Mouse (Mus musculus) liver, embryonic 16.5 days (tissue): ENCODE data around the gene Alms1. TPM values are rescaled to one million over a fixed set of nuclear protein-coding genes. Genes with fewer than 3 reads are reported as not detected.
A peak's percentile ranks its signal among the peaks of the same experiment; 100 is the strongest.

Source experiments
- ATAC-seq: fragments of 200-750 bp; cut with Nextera tagmentation; 2 replicates; pipeline ENCODE4 v1.8.0; 2017; ENCODE audit warnings: low read depth, mild to moderate bottlenecking, moderate number of reproducible peaks, moderate library complexity
- H3K27ac ChIP-seq: fragments of 300-500 bp; sonication (generic); 2 replicates; pipeline ENCODE4 v1.5.1; 2014; ENCODE audit warnings: mild to moderate bottlenecking, low read length
- H3K27me3 ChIP-seq: fragments of 300-500 bp; sonication (generic); 2 replicates; pipeline ENCODE4 v1.6.1; 2014; ENCODE audit warnings: low read depth, low read length, mixed read lengths; ENCODE audit not compliant: control insufficient read depth, insufficient read depth
- H3K36me3 ChIP-seq: fragments of 300-500 bp; sonication (generic); 2 replicates; pipeline ENCODE4 v1.6.1; 2014; ENCODE audit warnings: mild to moderate bottlenecking; ENCODE audit not compliant: control insufficient read depth, insufficient read depth
- H3K4me1 ChIP-seq: fragments of 300-500 bp; sonication (generic); 2 replicates; pipeline ENCODE4 v1.6.1; 2014; ENCODE audit warnings: low read depth, low read length, mixed read lengths; ENCODE audit not compliant: control insufficient read depth
- H3K4me2 ChIP-seq: fragments of 300-500 bp; sonication (generic); 2 replicates; pipeline ENCODE4 v1.6.1; 2014; ENCODE audit warnings: low read depth, low read length, mixed read lengths
- H3K4me3 ChIP-seq: fragments of 300-500 bp; sonication (generic); 2 replicates; pipeline ENCODE4 v1.5.1; 2014; ENCODE audit warnings: low read depth, mild to moderate bottlenecking, low read length
- H3K9ac ChIP-seq: fragments of 300-500 bp; sonication (generic); 2 replicates; pipeline ENCODE4 v1.6.1; 2014; ENCODE audit warnings: low read depth, low read length
- H3K9me3 ChIP-seq: fragments of 300-500 bp; sonication (generic); replicated peaks from 2 replicates; pipeline ENCODE4 v1.6.1; 2016; ENCODE audit warnings: low read length; ENCODE audit not compliant: control insufficient read depth
- WGBS: fragments of 180-500 bp; shearing (Covaris S2); extraction: QIAGEN DNeasy Blood & Tissue Kit; methylation state at CpG from one replicate; pipeline ENCODE4 v1.1.7; 2014; ENCODE audit not compliant: insufficient replicate concordance; 5-methylcytosine and 5-hydroxymethylcytosine counted together
- polyA plus RNA-seq: library from polyadenylated mRNA; unstranded; fragments of >200 nt; fragmentation: Nextera tagmentation; extraction: Ambion mirVana; gene quantifications from 2 replicates; pipeline ENCODE4 v1.2.1, GENCODE M21; 2015

The Alms1 gene
- 1.5 TPM in 2 replicates for polyA plus RNA-seq

DNA sequence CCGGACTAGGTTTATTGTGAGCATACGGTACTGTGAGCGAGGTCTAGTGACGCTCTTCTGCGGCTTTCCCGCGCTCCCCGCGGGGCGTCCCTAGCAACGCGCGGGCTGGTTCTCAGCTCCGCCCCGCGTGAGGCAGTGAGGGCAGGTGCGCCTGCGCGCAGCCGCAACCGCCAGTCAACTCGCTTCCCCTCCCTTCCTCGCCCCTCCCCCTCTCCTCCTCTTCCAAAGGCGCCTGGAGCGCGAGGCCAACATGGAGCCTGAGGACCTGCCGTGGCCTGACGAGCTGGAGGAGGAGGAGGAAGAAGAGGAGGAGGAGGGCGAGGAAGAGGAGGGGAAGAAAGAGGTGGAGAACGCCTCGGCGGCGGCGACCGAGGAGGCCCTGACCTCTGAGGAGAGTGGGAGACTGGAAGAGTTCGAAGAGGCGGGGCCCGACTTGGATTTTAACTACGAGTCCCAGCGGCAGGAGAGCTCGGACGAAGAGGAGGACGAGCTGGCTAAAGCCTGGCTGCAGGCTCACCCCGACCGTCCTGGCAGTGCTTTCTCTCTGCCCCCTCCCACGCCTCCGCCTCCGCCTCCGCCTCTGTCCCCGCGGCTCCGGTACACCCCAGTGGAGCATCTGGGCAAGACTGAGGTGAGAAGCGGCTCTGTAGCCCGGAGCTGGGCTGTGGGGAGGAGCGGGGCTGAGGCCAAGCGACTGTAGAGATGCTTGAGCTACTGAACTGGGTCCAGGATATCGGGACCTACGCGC, at the start of gene Alms1:
TSS of gene Alms1 (plus strand) at position 136 of the 748 bp plus-strand sequence.
- Histone ChIP-seq H3K27me3 (no peaks in the 10 kb centered on the region), H3K4me1 (peaks cover 4% of the 10 kb centered on the region), H3K4me2 (peak within 1 kb of the TSS; percentile 85), H3K27ac (peak within 1 kb of the TSS; percentile 82), H3K9me3 (no peaks in the 10 kb centered on the region), H3K4me3 (peak within 1 kb of the TSS; percentile 91), H3K36me3 (no peaks in the 10 kb centered on the region), H3K9ac (peak within 1 kb of the TSS; percentile 87)
- under 1% methylated on average over 54 of the region's 59 CpGs for WGBS
- peak; percentile 96 for ATAC-seq

DNA sequence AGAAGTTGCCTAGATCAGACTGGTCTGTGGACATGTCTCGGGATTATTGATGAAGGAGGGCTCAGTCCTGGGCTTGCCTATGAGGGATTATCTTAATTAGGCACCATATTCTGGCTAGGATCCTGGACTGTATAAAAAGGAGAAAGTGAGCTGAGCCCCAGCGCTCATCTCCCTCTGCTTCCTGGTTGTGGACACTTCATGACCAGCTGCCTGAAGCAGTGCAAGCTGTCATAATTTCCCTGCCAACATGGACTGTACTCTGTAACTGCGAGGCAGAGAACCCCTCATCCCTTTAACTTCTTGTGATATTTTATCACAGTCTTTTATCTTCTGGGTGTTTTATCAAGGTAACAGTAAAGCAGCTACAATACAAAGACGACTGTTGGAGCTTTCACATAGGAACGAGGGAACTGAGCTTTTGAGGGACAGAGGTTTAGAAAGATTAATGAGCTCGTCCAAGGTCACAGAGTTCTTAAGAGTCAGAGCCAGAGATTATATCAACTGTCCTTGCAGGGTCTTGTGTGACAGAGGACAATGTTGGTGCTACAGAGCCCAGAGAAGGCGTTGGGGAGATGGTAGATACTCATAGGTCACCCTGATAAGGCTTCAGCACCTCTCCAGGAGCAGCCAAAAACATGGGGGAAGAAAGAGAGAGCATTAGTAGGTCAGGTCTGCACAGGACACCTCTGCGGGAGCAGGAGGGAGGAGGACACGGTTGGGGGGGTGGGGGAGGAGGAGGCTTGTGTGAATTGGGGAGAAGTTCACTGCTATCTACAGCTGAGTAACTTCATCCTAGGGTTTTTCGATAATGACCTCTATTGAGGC, 43.8 kb upstream of the Alms1 start:
- no peaks in the 10 kb centered on the region for H3K27me3 ChIP-seq
- no peaks in the 10 kb centered on the region for H3K36me3 ChIP-seq
- H3K27ac ChIP-seq = no peak overlapping the region
- H3K9me3 ChIP-seq = no peaks in the 10 kb centered on the region
- 52% methylated on average over 10 of the region's 10 CpGs for WGBS
- no peak overlapping the region for H3K4me3 ChIP-seq
- ATAC-seq = no peak
- no peak overlapping the region for H3K4me2 ChIP-seq
- H3K9ac ChIP-seq = no peak overlapping the region
- no peaks in the 10 kb centered on the region for H3K4me1 ChIP-seq

DNA sequence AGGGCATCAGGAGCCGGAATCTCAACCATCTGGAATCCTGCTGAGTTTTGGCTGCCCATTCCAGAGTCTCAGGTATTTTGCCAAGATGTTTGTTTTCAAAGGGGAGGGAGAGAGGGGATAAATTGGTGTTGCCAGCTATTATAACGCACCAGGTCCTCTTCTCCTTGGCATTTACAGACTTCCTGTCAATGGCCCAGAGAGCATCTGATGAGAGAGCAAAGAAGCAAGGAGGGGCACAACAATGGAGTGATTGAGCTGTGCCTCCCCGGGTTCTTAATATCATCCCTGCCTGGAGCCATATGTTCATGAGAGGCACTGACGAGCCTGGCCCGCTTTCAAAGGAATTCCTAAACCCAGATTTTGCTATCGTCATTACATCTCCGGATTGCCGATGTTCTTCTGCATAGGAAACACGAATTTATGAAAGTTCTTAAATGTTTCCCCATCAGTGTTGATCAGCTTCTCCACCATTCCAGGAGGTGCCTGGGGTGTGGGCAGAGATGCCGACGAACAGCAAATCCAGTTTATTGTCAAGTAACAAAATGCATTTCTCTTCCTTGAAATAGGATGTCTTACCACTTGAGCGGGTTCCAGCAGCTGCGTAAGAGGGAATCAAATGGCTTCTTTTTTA, 43.0 kb upstream of the Alms1 start:
- ATAC-seq = no peak
- Histone ChIP-seq H3K4me3 (no peak overlapping the region), H3K9me3 (no peaks in the 10 kb centered on the region), H3K36me3 (no peaks in the 10 kb centered on the region), H3K4me1 (no peaks in the 10 kb centered on the region), H3K9ac (no peak overlapping the region), H3K27ac (no peak overlapping the region), H3K27me3 (no peaks in the 10 kb centered on the region), H3K4me2 (no peak overlapping the region)
- 75% methylated on average over 13 of the region's 13 CpGs for WGBS

DNA sequence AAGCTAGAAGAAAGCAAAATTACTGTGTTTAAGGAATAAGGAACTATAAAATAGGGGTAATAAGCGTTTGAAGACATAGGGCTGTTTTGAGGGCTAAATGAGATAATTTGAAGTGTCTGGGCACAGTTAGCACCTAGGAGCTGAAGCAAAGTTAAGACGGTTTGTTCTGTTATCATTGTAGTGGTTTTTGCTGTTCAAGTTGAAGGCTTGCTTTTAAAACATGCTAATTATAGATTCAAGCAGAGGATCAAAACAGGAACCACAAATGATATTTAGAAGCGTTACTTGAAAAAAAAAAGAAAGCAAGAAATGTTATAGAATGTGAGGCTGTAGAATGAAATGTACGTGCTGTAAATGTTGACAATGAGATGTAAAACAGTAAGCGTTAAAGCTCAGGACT, 39.7 kb upstream of the Alms1 start:
- H3K9ac ChIP-seq = no peak overlapping the region
- no peak overlapping the region for H3K4me2 ChIP-seq
- H3K9me3 ChIP-seq = no peaks in the 10 kb centered on the region
- no peak overlapping the region for H3K27ac ChIP-seq
- H3K36me3 ChIP-seq = no peaks in the 10 kb centered on the region
- H3K4me1 ChIP-seq = no peaks in the 10 kb centered on the region
- H3K27me3 ChIP-seq = no peaks in the 10 kb centered on the region
- 52% methylated on average over 5 of the region's 5 CpGs for WGBS
- no peak for ATAC-seq
- H3K4me3 ChIP-seq = no peak overlapping the region

DNA sequence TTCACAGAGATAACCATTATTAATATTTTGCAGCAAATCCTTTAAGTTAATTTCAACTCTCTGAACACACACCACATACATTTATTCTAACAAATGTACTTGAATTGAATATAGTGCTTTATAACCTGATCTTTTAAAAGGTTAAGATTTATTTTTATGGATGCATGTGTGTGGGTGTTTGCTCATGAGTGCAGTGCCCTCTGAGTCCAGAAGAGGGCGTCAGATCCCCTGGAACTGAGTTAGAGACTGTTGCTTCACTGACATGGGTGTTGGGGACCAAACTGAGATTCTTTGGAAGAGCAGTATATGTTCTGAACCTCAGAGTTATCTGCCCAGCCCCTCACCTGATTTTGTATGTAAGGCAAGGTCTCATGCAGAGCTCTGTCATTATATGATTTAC, 25.0 kb upstream of the Alms1 start:
- H3K9ac ChIP-seq = no peak overlapping the region
- WGBS = 14% methylated on average over 1 of the region's 1 CpGs

DNA sequence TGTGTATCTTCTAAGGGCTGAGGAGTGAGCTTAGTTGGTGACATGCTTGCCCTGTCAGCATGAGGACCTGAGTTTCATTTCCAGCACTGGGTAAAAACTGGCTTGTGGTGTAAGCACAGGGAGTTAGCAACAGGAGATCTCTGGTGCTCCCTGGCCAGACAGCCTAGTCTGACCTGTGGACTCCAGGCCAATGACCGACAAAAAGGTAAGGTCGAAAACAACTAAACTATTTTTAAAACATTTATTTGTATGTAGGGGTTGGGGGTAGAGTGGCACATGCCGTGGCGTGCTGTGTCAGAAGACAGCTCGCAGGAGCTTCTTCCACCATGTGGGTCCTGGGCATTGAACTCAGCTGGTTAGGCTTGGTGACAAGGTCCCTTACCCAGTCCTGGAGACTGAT, 14.5 kb upstream of the Alms1 start:
- no peaks in the 10 kb centered on the region for H3K27me3 ChIP-seq
- H3K4me1 ChIP-seq = no peaks in the 10 kb centered on the region
- no peaks in the 10 kb centered on the region for H3K36me3 ChIP-seq
- ATAC-seq = no peak
- H3K9ac ChIP-seq = no peak overlapping the region
- no peaks in the 10 kb centered on the region for H3K9me3 ChIP-seq
- WGBS = 70% methylated on average over 5 of the region's 5 CpGs
- no peak overlapping the region for H3K4me2 ChIP-seq
- no peak overlapping the region for H3K4me3 ChIP-seq
- H3K27ac ChIP-seq = no peak overlapping the region

More for the DNA sequence above, 25.0 kb upstream of the Alms1 start:
- H3K9me3 ChIP-seq = no peaks in the 10 kb centered on the region
- H3K27me3 ChIP-seq = no peaks in the 10 kb centered on the region
- H3K4me1 ChIP-seq = no peaks in the 10 kb centered on the region
- H3K4me3 ChIP-seq = no peak overlapping the region
- no peak for ATAC-seq
- H3K36me3 ChIP-seq = no peaks in the 10 kb centered on the region
- no peak overlapping the region for H3K4me2 ChIP-seq
- H3K27ac ChIP-seq = no peak overlapping the region

DNA sequence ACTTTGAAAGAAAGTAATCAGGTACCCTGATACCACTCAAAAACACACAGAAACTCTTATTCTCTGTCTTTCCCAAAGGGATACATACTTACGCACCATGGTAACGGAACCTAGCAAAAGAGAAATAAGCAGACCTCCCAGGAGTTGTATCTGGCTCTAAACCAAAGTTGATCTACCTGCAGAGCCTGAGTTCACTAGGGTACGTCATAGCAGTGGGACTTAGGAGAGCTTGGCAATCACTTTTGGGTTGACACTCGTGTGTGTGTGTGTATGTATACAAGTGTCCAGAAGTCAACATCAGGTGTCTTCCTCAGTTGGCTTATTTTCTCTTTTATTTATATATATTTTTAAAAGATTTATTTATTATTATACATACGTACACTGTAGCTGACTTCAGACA, 5.6 kb upstream of the Alms1 start:
- no peaks in the 10 kb centered on the region for H3K9me3 ChIP-seq
- H3K27me3 ChIP-seq = no peaks in the 10 kb centered on the region
- H3K4me3 ChIP-seq = no peak overlapping the region
- H3K4me1 ChIP-seq = no peaks in the 10 kb centered on the region
- H3K36me3 ChIP-seq = no peaks in the 10 kb centered on the region
- no peak overlapping the region for H3K4me2 ChIP-seq
- no peak overlapping the region for H3K27ac ChIP-seq
- ATAC-seq = no peak
- no peak overlapping the region for H3K9ac ChIP-seq
- 77% methylated on average over 5 of the region's 5 CpGs for WGBS

GRCm38 (mm10) chr6:85584612-85585011, 2.7 kb upstream of the Alms1 start:
- Histone ChIP-seq H3K27ac (no peak overlapping the region), H3K9ac (no peak overlapping the region), H3K4me3 (no peak overlapping the region), H3K4me1 (peaks cover 4% of the 10 kb centered on the region), H3K4me2 (no peak overlapping the region), H3K27me3 (no peaks in the 10 kb centered on the region), H3K9me3 (no peaks in the 10 kb centered on the region), H3K36me3 (no peaks in the 10 kb centered on the region)
- ATAC-seq = no peak
- WGBS = 55% methylated on average over 4 of the region's 4 CpGs
